Mouse (Mus musculus) heart, embryonic 10.5 days (tissue): ENCODE measurements around the gene Gm33543. TPM values are rescaled to one million over a fixed set of nuclear protein-coding genes. Genes with fewer than 3 reads are reported as not detected.

ENCODE experiments used
- DNase-seq: peaks from one replicate; pipeline ENCODE4 v3.0.0-alpha.2; 2017; ENCODE audit warnings: low spot score
- H3K27ac ChIP-seq: fragments of 300-500 bp; sonication (generic); 2 replicates; pipeline ENCODE4 v1.5.1; 2016; ENCODE audit warnings: mild to moderate bottlenecking
- H3K27me3 ChIP-seq: fragments of 300-500 bp; sonication (generic); 2 replicates; pipeline ENCODE4 v1.6.1; 2016; ENCODE audit warnings: mild to moderate bottlenecking; ENCODE audit not compliant: poor library complexity, insufficient read depth, severe bottlenecking
- H3K36me3 ChIP-seq: fragments of 300-500 bp; sonication (generic); 2 replicates; pipeline ENCODE4 v1.6.1; 2016; ENCODE audit warnings: mild to moderate bottlenecking, moderate library complexity
- H3K4me1 ChIP-seq: fragments of 300-500 bp; sonication (generic); 2 replicates; pipeline ENCODE4 v1.6.1; 2016; ENCODE audit warnings: mild to moderate bottlenecking
- H3K4me3 ChIP-seq: fragments of 300-500 bp; sonication (generic); 2 replicates; pipeline ENCODE4 v1.5.1; 2016; ENCODE audit warnings: mild to moderate bottlenecking, moderate library complexity
- H3K9me3 ChIP-seq: fragments of 300-500 bp; sonication (generic); 2 replicates; pipeline ENCODE4 v1.6.1; 2016; ENCODE audit warnings: mild to moderate bottlenecking, moderate library complexity
- whole genome bisulfite sequencing: fragments of 180-500 bp; shearing (Covaris S2); methylation state at CpG from one replicate; pipeline ENCODE4 v1.1.7; 2016; 5-methylcytosine and 5-hydroxymethylcytosine counted together
- polyA plus RNA-seq: library from polyadenylated mRNA; unstranded; fragments of >200 nt; fragmentation: Nextera tagmentation; extraction: Ambion mirVana; gene quantifications from 2 replicates; pipeline ENCODE4 v1.2.1, GENCODE M21; 2016

The Gm33543 gene
- polyA plus RNA-seq, 1 experiment from 2014 or later: not detected

DNA sequence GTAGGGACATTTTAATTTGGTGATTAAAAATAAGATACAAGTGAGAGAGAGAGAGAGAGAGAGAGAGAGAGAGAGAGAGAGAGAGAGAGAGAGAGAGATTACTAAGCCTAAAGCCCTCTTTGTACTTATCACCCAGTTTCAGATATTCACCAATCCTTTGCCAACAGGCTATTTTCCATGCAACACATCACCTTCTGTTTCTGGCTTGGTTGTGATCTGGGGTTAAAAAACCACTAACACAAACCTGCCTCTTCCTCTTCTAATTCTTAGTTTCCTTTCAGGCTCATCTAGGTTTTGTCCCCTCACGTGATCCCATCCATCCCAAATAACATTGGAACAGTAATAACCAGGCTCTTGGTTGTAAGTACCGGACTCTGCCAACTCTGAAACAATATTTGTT, 24.2 kb downstream of the Gm33543 start:
- H3K27ac ChIP-seq: no peak overlapping the region
- no peaks in the 10 kb centered on the region for H3K27me3 ChIP-seq
- no peaks in the 10 kb centered on the region for H3K9me3 ChIP-seq
- no peaks in the 10 kb centered on the region for H3K36me3 ChIP-seq
- WGBS: 87% methylated on average over 2 of the region's 2 CpGs
- no peaks in the 10 kb centered on the region; the same call in 1 of the 2 replicates for H3K4me1 ChIP-seq
- H3K4me3 ChIP-seq: no peak overlapping the region
- DNase-seq: no peak

GRCm38 (mm10) chr10:95817419-95818161, 25.1 kb downstream of the Gm33543 start:
- no peak for DNase-seq
- Histone ChIP-seq H3K4me1 (no peaks in the 10 kb centered on the region; the same call in 1 of the 2 replicates), H3K36me3 (no peaks in the 10 kb centered on the region), H3K27ac (no peak overlapping the region), H3K9me3 (no peaks in the 10 kb centered on the region), H3K4me3 (no peak overlapping the region), H3K27me3 (no peaks in the 10 kb centered on the region)
- WGBS: 32% methylated on average over 9 of the region's 9 CpGs

DNA sequence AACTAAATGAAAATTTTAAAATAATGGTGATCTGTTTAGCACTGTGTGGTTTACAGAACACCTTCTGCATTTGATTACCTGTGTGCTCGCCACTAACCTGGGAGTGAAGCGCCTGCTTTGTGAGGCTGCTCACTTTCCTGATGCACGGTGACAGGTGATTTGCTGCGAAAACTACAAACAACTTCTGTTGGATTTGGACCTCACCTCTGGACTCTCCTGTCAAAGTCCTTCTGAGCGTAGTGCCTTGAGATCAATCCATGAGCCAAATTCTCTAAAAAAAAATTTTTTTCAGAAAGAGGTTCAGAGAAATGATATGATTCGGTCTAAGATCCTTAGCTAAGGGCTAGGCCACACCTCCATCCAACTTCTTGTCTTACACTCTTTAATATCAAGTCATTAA, 28.4 kb downstream of the Gm33543 start:
- Histone ChIP-seq H3K36me3 (no peaks in the 10 kb centered on the region), H3K27ac (no peak overlapping the region), H3K4me1 (no peaks in the 10 kb centered on the region; the same call in 1 of the 2 replicates), H3K27me3 (no peaks in the 10 kb centered on the region), H3K4me3 (no peak overlapping the region), H3K9me3 (no peaks in the 10 kb centered on the region)
- DNase-seq: no peak
- WGBS: 86% methylated on average over 6 of the region's 6 CpGs

GRCm38 (mm10) chr10:95811869-95812268, 30.9 kb downstream of the Gm33543 start:
- Histone ChIP-seq H3K27ac (no peak overlapping the region), H3K4me1 (no peaks in the 10 kb centered on the region), H3K27me3 (no peaks in the 10 kb centered on the region), H3K36me3 (no peaks in the 10 kb centered on the region), H3K4me3 (no peak overlapping the region), H3K9me3 (no peaks in the 10 kb centered on the region)
- no peak for DNase-seq
- 55% methylated on average over 4 of the region's 4 CpGs for WGBS

GRCm38 (mm10) chr10:95801443-95801811, 41.3 kb downstream of the Gm33543 start:
- Histone ChIP-seq H3K4me3 (no peak overlapping the region), H3K9me3 (peaks cover 3% of the 10 kb centered on the region; the same call in 1 of the 2 replicates), H3K27ac (no peak overlapping the region), H3K27me3 (no peaks in the 10 kb centered on the region), H3K36me3 (no peaks in the 10 kb centered on the region), H3K4me1 (peaks cover 8% of the 10 kb centered on the region; the same call in 1 of the 2 replicates)
- 53% methylated on average over 2 of the region's 2 CpGs for WGBS
- DNase-seq: no peak

GRCm38 (mm10) chr10:95800693-95801442, 41.9 kb downstream of the Gm33543 start:
- Histone ChIP-seq H3K9me3 (peaks cover 3% of the 10 kb centered on the region; the same call in 1 of the 2 replicates), H3K36me3 (no peaks in the 10 kb centered on the region), H3K4me1 (peaks cover 8% of the 10 kb centered on the region; the same call in 1 of the 2 replicates), H3K4me3 (no peak overlapping the region), H3K27me3 (no peaks in the 10 kb centered on the region), H3K27ac (no peak overlapping the region)
- no peak for DNase-seq
- 62% methylated on average over 7 of the region's 7 CpGs for WGBS

- Histone ChIP-seq H3K4me3 (no peak overlapping the region), H3K27me3 (no peaks in the 10 kb centered on the region)
- 89% methylated on average over 12 of the region's 12 CpGs for WGBS
These were observed 44.9 kb downstream of the Gm33543 start for GRCm38 (mm10) chr10:95797645-95798395.

DNA sequence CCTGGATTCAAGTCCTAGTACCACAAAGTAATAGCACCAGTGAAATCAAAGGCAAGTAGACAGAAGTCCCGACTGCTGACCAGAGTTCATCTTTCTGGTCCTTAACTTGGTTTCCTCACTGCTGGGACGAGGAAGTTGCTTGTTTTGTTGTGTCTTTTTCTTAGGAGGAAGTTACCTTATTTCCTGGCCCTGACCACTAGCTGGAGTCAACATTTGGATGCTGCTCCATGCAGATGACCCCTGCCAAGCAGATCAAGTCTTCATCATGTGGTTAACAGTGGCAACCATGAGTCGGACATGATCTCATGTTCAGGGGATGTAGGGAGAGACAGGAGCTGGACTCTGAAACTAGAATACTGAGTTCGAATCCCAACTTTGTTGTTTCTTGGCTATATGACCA, 47.2 kb downstream of the Gm33543 start:
- H3K36me3 ChIP-seq: no peaks in the 10 kb centered on the region
- H3K27ac ChIP-seq: no peak overlapping the region
- no peaks in the 10 kb centered on the region for H3K9me3 ChIP-seq
- H3K4me1 ChIP-seq: no peaks in the 10 kb centered on the region
- no peak overlapping the region for H3K4me3 ChIP-seq
- no peak for DNase-seq
- H3K27me3 ChIP-seq: no peaks in the 10 kb centered on the region
- 82% methylated on average over 4 of the region's 4 CpGs for WGBS

More at GRCm38 (mm10) chr10:95797645-95798395, 44.9 kb downstream of the Gm33543 start:
- no peak overlapping the region for H3K27ac ChIP-seq
- H3K4me1 ChIP-seq: peaks cover 8% of the 10 kb centered on the region; the same call in 1 of the 2 replicates
- DNase-seq: no peak
- H3K9me3 ChIP-seq: no peaks in the 10 kb centered on the region
- H3K36me3 ChIP-seq: no peaks in the 10 kb centered on the region

DNA sequence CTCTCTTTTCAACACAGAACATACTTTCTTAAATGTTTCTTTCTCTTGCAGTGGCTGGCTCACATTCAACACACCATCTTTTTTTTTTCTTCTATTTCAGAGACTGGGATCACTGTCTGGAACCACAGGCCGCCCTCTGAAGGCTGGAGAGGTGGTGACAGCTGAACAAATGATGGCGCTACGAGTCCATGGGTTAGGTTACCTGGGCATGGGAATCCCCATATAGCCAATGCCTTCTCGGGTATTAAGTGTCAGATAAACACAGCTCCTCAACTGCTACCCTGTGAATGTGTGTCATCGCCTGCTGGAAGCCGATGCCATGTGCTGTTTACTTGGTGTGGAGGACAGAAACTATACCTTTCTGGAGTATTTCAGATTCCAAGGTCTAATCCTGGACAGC, 48.0 kb downstream of the Gm33543 start:
- no peak for DNase-seq
- Histone ChIP-seq H3K4me1 (no peaks in the 10 kb centered on the region), H3K4me3 (no peak overlapping the region), H3K27ac (no peak overlapping the region), H3K9me3 (no peaks in the 10 kb centered on the region), H3K27me3 (no peaks in the 10 kb centered on the region), H3K36me3 (no peaks in the 10 kb centered on the region)
- WGBS: 75% methylated on average over 6 of the region's 6 CpGs

GRCm38 (mm10) chr10:95791427-95791804, 51.3 kb downstream of the Gm33543 start:
- no peak for DNase-seq
- no peak overlapping the region for H3K27ac ChIP-seq
- H3K27me3 ChIP-seq: no peaks in the 10 kb centered on the region
- H3K4me3 ChIP-seq: no peak overlapping the region
- H3K4me1 ChIP-seq: no peaks in the 10 kb centered on the region
- 82% methylated on average over 8 of the region's 8 CpGs for WGBS
- no peaks in the 10 kb centered on the region for H3K36me3 ChIP-seq
- H3K9me3 ChIP-seq: no peaks in the 10 kb centered on the region

- Histone ChIP-seq H3K4me1 (no peaks in the 10 kb centered on the region), H3K36me3 (no peaks in the 10 kb centered on the region), H3K27me3 (no peaks in the 10 kb centered on the region), H3K27ac (no peak overlapping the region), H3K9me3 (no peaks in the 10 kb centered on the region), H3K4me3 (no peak overlapping the region)
- WGBS: 73% methylated on average over 15 of the region's 15 CpGs
- DNase-seq: no peak
These were observed 51.8 kb downstream of the Gm33543 start for GRCm38 (mm10) chr10:95790771-95791426.

DNA sequence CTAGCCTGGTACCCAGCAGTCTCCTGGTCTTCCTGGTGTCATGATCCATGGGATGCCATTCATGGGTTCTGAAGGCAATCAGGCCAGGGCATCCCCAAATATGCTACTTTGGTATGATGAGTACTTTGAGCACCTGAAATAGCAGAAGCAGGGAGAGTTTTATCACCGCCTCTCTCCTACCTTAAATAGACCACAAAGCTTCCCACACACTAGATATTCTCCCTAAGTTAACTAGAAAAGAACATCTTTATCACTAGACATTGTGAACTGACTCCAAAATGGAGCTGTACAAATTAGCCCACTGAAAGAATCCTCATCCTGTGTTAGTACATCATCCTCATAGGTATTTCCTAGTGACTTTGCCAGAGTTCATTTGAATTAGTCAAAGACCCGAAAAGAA, 55.6 kb downstream of the Gm33543 start:
- 85% methylated on average over 2 of the region's 2 CpGs for WGBS
- H3K4me1 ChIP-seq: no peaks in the 10 kb centered on the region
- H3K36me3 ChIP-seq: no peaks in the 10 kb centered on the region
- no peak for DNase-seq
- H3K4me3 ChIP-seq: no peak overlapping the region
- H3K9me3 ChIP-seq: no peaks in the 10 kb centered on the region
- no peak overlapping the region for H3K27ac ChIP-seq
- H3K27me3 ChIP-seq: no peaks in the 10 kb centered on the region
